Mouse (Mus musculus) right cerebral cortex, postnatal 25 days (tissue): Measurements from ENCODE around the gene U90926.
"Not testable (repeated sequence)": the region's sequence is repeated elsewhere in the genome, so short reads cannot be mapped to it uniquely, and the experiment has no call there.

ENCODE experiments used
- DNase-seq: peaks from one replicate; pipeline ENCODE4 v3.0.0; 2022

The U90926 gene

DNA sequence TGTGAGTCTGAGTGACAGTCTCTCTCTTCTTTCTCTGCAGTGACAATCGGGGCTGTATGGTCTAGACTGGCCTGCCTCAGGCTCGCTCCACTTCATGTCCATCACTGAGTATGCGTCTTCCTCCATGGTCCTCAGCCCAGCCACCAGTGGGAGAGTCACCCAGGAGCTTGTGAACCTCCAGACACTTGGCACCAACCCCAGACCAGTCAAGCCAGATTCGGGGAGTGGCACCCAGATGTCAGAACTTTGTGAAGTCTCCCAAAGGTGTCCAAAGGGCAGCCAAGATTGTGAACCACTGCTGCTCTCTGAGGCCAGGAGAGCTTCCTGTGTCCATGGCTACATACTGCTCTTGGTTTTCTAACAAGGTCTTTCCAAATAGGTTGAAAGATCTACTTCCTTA is 3.0 kb downstream of the U90926 start:
- no peak for DNase-seq

- DNase-seq: no peak
These were observed 5.0 kb downstream of the U90926 start for GRCm38 (mm10) chr5:92210205-92210604.

GRCm38 (mm10) chr5:92206121-92206520 is 9.1 kb downstream of the U90926 start:
- DNase-seq: no peak

- no peak for DNase-seq
These were observed 9.5 kb downstream of the U90926 start for GRCm38 (mm10) chr5:92205706-92206105.

DNA sequence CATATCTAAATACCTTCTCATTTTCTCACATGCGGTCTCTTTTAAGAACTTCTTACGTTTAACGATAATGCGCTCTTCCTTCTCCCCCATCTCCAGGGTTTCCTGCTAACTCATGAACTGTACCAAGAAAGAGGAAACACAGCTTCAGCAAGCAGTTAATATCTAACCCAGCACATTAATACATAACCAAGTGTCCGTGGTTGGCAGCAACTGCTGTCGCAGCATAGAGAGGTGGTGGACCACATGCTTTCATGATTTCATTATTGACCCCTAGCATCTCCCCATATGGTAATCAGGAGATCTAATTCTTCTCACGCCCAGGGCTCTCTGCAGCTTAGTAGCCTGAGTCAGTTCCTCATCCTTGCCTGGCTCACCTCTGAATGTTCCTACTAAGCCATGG is 10.0 kb downstream of the U90926 start:
- no peak for DNase-seq

DNA sequence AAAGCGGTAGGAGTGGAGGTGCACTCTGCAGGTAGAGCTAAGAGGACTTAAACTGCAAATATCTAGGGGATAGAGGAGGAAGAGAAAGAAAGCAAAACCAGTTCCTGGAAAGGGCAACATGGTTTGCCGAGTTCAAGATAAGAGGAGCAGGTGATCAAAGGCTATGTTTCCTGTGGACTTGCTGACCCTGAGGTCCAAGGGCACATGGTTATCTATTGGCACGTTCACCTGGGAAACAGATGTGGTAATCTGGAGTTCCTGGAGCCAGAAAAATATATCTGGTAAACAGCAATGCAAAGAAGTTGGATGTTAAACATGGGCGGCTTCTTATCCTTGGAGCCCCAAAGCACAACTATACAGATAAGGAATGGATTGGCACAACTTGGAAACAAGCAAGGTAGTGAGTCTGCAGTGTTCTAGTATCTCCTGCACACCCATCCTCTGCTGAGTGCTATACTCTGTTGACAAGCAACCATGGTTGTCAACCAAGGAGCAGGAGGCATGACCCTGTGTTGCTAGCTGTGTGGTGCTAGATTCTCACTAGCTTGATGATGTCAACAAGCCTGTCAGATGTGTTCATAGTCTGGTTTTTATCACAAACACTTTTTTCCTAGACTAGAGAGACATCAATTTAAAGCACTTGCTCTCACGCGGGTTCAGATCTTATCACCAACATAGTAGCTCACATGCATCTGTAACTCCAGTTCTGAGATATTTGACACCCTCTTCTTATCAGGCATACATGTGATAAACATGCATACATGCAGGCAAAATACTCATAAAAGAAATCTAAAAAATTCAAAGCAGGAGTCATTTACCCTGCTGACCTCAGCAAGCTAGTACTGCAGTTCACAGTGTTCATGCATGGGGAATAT is 10.8 kb downstream of the U90926 start:
- DNase-seq: no peak

DNA sequence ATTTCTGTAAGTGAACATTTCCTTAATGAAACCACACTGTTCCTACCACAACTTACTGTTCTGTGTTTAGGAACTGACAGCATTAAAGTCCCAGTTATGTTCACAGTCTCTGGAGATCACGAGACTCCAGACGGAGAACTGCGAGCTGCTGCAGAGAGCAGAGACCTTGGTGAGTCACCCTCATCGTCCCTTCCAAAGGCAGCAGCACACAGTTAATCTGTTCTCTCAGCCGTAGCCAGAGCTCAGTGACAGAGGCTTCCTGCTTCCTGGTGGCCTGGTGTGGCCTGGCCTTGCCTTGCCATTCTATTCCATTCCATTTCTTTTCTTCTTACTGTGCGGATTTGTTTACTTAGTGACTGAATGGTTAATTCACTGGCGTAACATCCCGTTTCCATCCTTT is 16.9 kb downstream of the U90926 start:
- no peak for DNase-seq

DNA sequence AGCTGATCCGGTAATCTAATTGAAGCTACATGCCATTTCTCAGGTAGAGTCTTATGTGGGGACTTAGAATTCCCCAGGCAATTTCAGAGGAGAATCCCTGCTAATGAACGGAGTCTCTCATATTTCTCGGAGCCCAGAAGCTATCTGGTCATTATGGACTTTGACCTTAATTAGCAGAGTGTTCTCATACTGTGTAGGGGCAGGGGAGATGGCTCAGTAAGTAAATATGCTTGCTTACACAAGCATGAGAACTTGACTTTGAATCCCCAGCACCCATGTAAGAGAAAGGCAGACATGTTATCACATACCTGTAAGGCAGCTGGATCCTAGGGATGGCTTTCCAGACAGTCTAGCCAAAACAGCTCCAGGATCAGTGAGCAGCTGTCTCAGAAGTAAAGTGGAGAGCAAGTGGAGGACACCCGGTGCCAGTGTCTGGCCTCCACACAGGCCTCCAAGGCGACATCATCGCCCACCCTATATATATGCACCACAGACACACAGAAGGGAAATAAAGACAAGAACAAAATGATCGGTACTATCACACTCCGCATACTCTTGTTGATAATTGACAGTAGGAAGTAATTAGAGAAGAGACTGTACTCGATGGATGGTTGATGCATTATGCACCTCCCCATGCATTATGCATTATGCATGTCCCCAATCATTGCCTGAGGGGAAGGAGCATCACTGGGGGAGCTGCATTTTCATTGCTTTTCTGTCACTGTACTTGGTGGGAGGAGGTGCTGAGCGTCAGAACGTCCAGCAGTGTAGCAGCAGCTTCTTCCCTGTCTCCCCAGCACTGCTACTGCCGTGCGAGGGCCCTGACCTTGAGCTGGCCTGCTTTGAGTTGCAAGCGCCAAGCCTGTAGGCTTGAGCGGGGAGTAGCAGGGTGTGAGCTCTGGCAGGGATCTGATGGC is 18.1 kb downstream of the U90926 start:
- DNase-seq: no peak

DNA sequence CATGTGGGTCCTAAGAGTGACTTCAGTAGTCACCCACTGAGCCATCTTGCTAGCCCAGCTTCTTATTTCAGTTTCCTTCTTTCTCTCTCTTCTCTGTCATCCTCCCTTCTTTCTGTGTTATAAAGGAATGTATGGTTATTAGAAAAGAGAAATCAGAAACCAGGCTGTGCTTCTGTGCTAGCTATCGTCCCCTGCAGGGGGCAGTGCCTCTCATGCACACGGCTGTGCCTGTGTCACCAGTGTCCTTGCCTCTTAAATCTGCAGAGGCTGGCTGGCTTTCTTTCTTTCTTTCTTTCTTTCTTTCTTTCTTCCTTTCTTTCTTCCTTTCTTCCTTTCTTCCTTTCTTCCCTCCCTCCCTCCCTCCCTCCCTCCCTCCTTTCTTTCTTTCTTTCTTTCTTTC is 19.5 kb downstream of the U90926 start:
- DNase-seq: not testable (repeated sequence)

DNA sequence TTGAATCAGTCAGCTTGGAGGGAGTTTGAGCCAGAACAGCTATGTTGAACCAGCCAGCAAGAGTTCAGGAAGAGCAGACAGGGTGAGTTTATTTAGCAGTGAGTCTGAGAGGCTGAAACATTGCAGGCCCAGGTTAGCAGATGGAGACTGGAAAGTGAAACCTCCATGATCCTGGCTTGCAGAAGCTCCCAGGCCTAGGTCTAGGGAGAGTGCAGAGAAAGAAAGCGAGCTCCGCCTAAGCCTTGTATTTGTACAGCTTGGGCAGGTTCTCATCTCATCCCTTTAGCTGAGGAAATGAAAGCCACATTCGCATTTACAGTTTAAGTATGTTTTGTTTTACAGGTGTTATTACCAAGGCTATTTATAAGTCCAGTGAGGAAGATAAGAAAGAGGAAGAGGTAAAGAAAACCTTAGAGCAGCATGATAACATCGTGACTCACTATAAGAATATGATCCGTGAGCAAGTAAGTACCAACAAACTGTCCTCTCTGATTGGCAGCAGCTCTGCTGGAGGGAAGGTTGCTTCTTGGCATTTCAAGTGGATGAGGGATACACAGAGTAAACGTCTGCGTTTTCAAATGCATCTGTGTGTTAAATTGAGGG is 26.2 kb downstream of the U90926 start:
- no peak for DNase-seq

- no peak for DNase-seq
These were observed 32.0 kb downstream of the U90926 start for GRCm38 (mm10) chr5:92183071-92183830.

DNA sequence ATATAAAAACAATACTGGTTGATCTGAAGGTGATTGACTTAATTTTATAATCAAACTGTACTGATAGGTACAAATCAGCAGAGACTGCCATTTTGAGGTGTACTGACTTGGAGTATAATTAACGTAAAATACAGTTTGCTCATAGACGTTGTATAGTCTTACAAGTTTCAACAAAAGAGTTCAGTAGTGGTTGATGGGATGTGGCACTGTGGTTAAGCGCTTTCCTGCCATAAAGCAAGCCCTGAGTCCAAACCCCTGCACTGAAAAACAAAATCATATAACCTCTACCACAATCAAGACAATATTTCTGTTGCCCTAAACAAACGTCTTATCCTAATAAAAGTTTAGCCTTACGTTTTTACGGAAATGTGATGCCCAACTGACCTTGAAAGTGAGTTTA is 49.2 kb downstream of the U90926 start:
- DNase-seq: no peak
